Mouse (Mus musculus) T-helper 1 cell (primary cell): ENCODE measurements around the gene 1700012B09Rik.

Experiments
- in situ Hi-C: fragments of 300-600 bp; cut with MboI, MseI; formaldehyde crosslinking; loops from one replicate; pipeline ENCODE4 v1.15.1; 2025; ENCODE audit warnings: high pct_unique_total_duplicates

The 1700012B09Rik gene

DNA sequence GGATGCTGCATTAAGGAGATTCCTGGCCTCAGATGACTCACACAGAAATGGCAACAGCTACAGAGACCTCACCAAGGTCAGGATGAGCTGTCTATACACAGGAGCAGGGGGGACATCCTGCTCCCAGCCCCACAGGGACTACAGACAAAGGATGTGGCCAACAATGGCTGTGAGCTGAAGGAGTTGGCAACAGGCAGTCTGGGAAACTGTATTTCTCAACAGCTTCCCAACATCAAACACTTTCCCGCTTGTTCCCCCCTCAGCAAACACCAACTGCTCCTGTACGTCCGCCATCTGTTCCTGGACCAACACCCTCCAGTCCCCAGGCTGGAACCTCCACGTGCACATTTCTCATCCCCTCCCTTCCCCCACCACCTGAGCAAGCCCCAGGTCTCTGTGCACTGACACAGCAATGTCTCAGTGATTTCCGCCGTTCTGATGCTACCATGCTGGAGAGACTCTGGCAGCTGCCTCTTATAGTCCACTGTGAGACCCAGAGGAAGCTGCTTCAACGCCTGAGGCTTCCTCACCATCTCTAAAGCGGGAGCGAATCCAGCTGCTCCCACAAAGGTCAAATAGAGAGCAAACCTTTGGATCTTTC, 39.8 kb downstream of the 1700012B09Rik start:
- in situ Hi-C loops: loop anchor here (10.0 kb wide), 1 partner anchor 676 kb away; no protein-coding TSS in a partner anchor

GRCm38 (mm10) chr9:14728365-14728764, 42.5 kb downstream of the 1700012B09Rik start:
- in situ Hi-C loops: no loop called here

DNA sequence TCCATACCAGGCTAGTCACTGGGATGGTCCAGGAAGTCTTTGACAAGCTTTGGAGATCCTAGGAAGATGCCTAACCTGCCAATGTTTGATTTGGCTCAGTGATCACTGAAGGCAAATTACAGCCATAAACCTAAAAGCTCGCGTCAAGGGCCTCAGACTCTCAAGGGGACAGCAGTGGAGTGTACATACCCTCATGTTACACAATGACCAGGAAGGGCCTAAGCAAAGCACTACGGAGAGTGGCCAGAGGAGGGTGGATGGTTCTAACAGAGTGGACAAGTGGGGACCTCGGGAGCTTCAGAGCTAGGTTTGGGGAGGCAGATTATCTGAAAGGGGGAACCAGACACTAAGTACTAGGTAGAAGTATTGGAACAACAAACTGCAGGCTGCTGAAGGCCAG, 44.2 kb downstream of the 1700012B09Rik start:
- in situ Hi-C loops: no loop called here

- in situ Hi-C loops: no loop called here
Observed at GRCm38 (mm10) chr9:14726005-14726404, 44.8 kb downstream of the 1700012B09Rik start.

DNA sequence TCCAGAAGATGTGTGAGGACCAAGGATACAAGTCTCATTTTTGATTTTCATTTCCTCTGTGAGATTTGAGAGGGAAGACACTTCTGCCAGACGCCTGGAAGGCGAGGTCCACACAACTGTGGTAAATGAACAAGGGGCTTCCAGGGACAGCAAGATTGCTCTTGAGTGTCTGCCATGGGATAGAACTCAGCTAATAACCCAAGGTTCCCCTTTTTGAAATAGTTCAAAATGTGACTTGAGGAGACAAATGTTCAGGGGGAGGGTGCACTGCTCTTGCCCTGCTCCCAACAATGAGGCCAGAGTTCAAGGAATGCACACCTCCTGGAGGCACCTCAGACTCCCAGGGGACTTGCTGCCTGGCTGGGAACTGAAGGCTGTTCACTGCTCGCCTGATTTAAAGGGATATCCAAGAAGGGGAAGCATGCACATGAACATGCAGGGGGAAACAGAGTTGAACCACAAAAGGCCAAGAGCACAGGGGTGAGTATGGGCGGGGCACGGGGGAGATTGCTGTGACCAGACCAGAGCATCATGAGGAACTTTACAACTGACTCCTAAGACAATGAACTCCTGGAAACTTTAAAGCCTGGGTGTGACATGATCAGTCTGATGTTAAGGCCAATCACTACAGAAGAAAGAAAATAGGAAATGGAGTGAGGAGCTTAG, 45.9 kb downstream of the 1700012B09Rik start:
- in situ Hi-C loops: no loop called here

DNA sequence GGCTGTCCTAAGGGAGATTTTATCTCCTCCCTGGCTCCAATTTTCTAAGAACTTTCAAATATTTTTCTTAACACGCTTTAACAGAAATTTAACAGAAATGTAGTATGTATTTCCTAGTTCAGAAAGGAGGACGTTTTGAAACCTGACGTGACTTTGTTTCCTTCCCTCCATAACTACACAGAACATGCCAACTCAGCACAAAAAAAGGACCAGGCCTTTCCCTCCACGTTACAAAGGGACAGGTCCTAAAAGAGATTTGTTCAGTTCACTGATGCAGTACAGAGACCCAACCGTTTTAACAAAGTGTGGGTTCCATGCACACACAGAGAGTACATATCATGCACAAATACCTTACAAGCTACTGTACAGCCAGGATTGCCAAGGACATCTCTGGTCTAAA, 49.2 kb downstream of the 1700012B09Rik start:
- in situ Hi-C loops: no loop called here

DNA sequence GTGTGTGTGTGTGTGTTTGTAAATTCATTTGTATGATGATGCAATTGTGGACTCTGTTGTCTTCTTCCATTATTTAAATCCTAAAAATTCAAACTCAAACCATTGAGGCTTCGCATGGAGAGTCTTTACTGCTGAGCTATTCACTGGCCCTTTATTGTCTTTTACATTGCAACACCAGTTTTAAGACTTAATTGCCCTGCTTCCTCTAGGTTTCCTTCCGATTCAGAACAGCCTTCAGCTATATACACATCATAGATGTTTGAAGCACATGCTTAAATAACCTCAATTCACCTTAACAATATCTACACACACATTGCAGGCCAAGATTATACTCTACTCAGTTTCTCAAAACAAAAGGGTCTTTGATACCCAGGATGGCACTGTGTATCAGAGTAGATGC, 50.4 kb downstream of the 1700012B09Rik start:
- in situ Hi-C loops: no loop called here

DNA sequence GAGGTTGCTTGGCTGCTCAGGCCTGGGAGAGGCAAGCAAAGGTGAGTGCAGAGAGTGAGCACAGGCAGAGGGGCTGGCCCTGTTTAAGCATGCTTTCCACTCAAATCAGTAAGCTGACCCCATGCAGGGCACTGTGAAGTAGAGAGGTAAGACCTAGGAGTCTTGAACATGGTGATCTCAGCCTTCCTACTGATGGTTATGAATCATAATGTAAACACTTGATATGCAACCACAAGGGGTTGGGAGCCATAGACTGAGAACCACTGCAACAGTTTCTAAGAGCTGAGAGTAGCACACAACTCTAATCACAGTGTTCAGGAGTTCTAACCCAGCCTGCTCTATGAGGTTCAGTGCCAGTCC, 52.5 kb downstream of the 1700012B09Rik start:
- in situ Hi-C loops: no loop called here

DNA sequence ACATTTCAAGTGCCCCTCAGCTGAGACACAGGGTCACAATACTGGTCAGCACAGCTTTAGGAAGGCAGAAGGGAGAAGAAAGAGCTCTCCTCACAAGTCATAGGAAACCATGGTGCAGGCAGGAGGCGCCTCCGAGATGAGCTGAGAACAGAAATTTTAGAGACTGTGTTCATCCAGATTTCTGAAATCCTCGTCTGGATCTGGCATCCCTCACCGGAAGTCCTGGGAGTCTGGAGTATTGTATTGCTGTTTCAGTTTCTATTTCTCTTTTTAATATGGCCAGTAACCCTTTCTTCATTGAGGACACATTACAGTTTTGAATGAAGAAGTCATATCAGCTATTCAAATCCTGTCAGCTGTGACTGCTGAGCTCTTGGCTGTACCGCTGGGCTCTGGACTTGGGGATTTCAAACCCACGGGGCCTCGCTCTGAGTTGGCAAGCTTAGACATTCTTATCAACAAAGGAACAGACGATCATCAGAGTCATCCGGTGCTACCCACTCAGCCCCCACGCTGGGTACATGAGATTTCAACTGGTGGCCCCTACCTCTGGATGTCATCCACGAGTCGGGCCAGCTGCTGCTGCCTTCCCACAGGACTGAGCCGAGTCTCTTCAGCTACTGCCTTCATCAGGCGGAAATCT, 53.0 kb downstream of the 1700012B09Rik start:
- in situ Hi-C loops: no loop called here

DNA sequence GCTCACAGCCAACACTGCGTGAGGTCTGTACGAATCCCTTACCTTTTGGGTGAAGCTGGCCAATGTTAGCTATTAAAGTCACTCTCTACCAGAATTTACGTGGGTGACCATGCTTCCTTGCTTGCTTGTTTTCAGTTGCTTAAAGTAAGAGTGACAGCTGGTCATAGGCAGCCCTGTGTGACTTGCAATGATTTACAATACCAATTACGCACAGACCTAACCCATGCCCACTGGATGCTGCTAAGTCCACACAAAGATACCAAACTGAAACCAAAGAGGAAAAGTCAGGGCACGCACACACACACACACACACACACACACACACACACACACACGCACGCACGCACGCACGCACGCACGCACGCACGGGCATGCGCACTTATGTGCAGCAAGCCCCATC, 55.6 kb downstream of the 1700012B09Rik start:
- in situ Hi-C loops: no loop called here

GRCm38 (mm10) chr9:14710910-14711309, 59.9 kb downstream of the 1700012B09Rik start:
- in situ Hi-C loops: no loop called here
